Mouse (Mus musculus) heart, embryonic 14.5 days (tissue): ENCODE measurements around the gene Muc5ac. TPM values are rescaled to one million over a fixed set of nuclear protein-coding genes. Genes with fewer than 3 reads are reported as not detected.
A peak's percentile ranks its signal among the peaks of the same experiment; 100 is the strongest.

Source experiments
- ATAC-seq: fragments of 200-750 bp; cut with Nextera tagmentation; 2 replicates; pipeline ENCODE4 v1.8.0; 2017; ENCODE audit warnings: low read depth, moderate TSS enrichment; ENCODE audit not compliant: insufficient number of reproducible peaks, insufficient read depth, low FRiP score
- H3K27ac ChIP-seq, 2 experiments: fragments of 200-500 bp in 1 of 2; fragments of 300-500 bp in 1 of 2; sonication (generic) in 1 of 2; replicated peaks in 1 of 2; 2 replicates each; pipeline ENCODE4 v1.5.1; 2012 to 2014; ENCODE audit warnings: low read depth in 2 of 2, low read length in 2 of 2, control low read depth in 1 of 2, mild to moderate bottlenecking in 1 of 2, mixed read lengths in 1 of 2; ENCODE audit not compliant: control insufficient read depth in 1 of 2, insufficient read depth in 1 of 2
- H3K27me3 ChIP-seq: fragments of 300-500 bp; sonication (generic); 2 replicates; pipeline ENCODE4 v1.6.1; 2014; ENCODE audit warnings: mild to moderate bottlenecking, low read length, control low read depth; ENCODE audit not compliant: control insufficient read depth, insufficient read depth
- H3K36me3 ChIP-seq: fragments of 300-500 bp; sonication (generic); 2 replicates; pipeline ENCODE4 v1.6.1; 2014; ENCODE audit warnings: mild to moderate bottlenecking, control low read depth, low read length, mixed read lengths; ENCODE audit not compliant: control insufficient read depth, insufficient read depth
- H3K4me1 ChIP-seq, 2 experiments: fragments of 200-500 bp in 1 of 2; fragments of 300-500 bp in 1 of 2; sonication (generic) in 1 of 2; 2 replicates each; pipeline ENCODE4 v1.6.1; 2012 to 2014; ENCODE audit warnings: low read length in 2 of 2, control low read depth in 1 of 2, mixed read lengths in 1 of 2; ENCODE audit not compliant: control insufficient read depth in 2 of 2, insufficient read depth in 2 of 2
- H3K4me2 ChIP-seq: fragments of 300-500 bp; sonication (generic); 2 replicates; pipeline ENCODE4 v1.6.1; 2014; ENCODE audit warnings: mild to moderate bottlenecking, low read length
- H3K4me3 ChIP-seq, 2 experiments: fragments of 200-500 bp in 1 of 2; fragments of 300-500 bp in 1 of 2; sonication (generic) in 1 of 2; 2 replicates each; pipeline ENCODE4 v1.5.1; 2012 to 2014; ENCODE audit warnings: low read length in 2 of 2, mild to moderate bottlenecking in 2 of 2, control low read depth in 1 of 2, low read depth in 1 of 2, moderate library complexity in 1 of 2; ENCODE audit not compliant: control insufficient read depth in 1 of 2, insufficient read depth in 1 of 2
- H3K9ac ChIP-seq: fragments of 300-500 bp; sonication (generic); 2 replicates; pipeline ENCODE4 v1.6.1; 2014; ENCODE audit warnings: mild to moderate bottlenecking, low read length
- H3K9me3 ChIP-seq: fragments of 300-500 bp; sonication (generic); 2 replicates; pipeline ENCODE4 v1.6.1; 2016; ENCODE audit warnings: low read length, control low read depth; ENCODE audit not compliant: control insufficient read depth
- WGBS: fragments of 180-500 bp; shearing (Covaris S2); extraction: QIAGEN DNeasy Blood & Tissue Kit; methylation state at CpG from one replicate; pipeline ENCODE4 v1.1.7; 2014; 5-methylcytosine and 5-hydroxymethylcytosine counted together
- polyA plus RNA-seq: library from polyadenylated mRNA; unstranded; fragments of >200 nt; fragmentation: Nextera tagmentation; extraction: Ambion mirVana; gene quantifications from 2 replicates; pipeline ENCODE4 v1.2.1, GENCODE M21; 2014

Gene Muc5ac
- polyA plus RNA-seq, 1 experiment from 2014 or later = 0.07 TPM

DNA sequence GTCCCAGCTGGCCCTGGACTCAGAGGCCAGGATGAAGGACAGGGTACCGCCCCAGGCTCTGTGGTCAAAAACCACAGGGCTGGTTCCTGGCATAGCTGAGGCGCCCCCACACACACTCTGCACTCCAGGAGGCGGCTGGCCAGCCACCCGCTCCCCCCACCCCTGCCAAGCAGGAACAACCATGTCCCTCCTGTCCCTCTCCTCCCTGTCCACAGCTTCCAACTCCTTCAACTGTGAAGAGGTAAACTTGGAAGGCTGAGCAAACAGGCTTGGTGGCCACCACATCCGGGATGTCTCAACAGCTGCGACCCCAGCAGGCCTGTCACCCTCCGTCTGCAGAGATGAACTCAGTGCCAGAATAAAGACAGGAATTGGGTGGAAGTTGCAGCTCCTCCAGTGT is 47.2 kb downstream of the Muc5ac start:
- WGBS = 73% methylated on average over 7 of the region's 7 CpGs

DNA sequence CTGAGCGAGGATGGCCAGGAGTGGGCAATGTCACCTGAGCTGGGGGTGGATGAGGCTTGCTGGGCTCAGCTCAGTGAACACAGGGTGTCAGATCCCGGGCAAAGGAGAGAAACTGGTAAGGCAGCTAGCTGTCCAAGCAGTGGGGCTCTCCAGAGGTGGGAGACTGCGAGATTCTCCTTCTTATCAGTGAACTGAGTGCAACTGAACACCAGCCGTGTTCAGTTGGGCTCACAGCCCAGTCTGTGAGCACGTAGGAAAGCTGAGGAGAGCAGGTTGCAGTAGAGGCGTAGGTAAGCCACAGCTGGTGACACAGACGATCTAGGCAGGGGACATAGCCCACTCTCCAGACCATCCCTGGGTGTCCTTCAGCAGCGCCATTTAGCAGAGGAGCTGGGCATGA is 47.7 kb downstream of the Muc5ac start:
- WGBS = 34% methylated on average over 8 of the region's 8 CpGs
- no peak overlapping the region for H3K4me3 ChIP-seq
- no peaks in the 10 kb centered on the region; the same call in 1 of the 2 replicates for H3K27me3 ChIP-seq
- no peak for ATAC-seq
- no peaks in the 10 kb centered on the region for H3K36me3 ChIP-seq
- H3K27ac ChIP-seq = peak overlapping the region; percentile 14 to 37; a peak in 2 of 4 replicates
- H3K9ac ChIP-seq = no peak overlapping the region
- H3K9me3 ChIP-seq = no peaks in the 10 kb centered on the region
- peaks cover 32 to 34% of the 10 kb centered on the region in 2 experiments for H3K4me1 ChIP-seq
- no peak overlapping the region for H3K4me2 ChIP-seq

More for the DNA sequence above, 47.2 kb downstream of the Muc5ac start:
- no peaks in the 10 kb centered on the region for H3K36me3 ChIP-seq
- H3K27me3 ChIP-seq = no peaks in the 10 kb centered on the region; the same call in 1 of the 2 replicates
- H3K4me2 ChIP-seq = no peak overlapping the region
- H3K27ac ChIP-seq = peak overlapping the region in 1 of 2 experiments; percentile 37; a peak in 1 of 4 replicates
- ATAC-seq = no peak
- H3K9ac ChIP-seq = no peak overlapping the region
- peaks cover 32 to 34% of the 10 kb centered on the region in 2 experiments for H3K4me1 ChIP-seq
- no peaks in the 10 kb centered on the region for H3K9me3 ChIP-seq
- H3K4me3 ChIP-seq = no peak overlapping the region

- no peaks in the 10 kb centered on the region for H3K36me3 ChIP-seq
- H3K4me3 ChIP-seq = no peak within 1 kb of the TSS
- H3K4me1 ChIP-seq = peaks cover 32 to 34% of the 10 kb centered on the region in 2 experiments
- H3K9ac ChIP-seq = no peak within 1 kb of the TSS
- WGBS = 56% methylated on average over 5 of the region's 5 CpGs
- H3K27ac ChIP-seq = no peak within 1 kb of the TSS
- H3K4me2 ChIP-seq = no peak within 1 kb of the TSS
- H3K27me3 ChIP-seq = no peaks in the 10 kb centered on the region; the same call in 1 of the 2 replicates
- H3K9me3 ChIP-seq = no peaks in the 10 kb centered on the region
- peak; percentile 36; the same call in 1 of the 2 replicates for ATAC-seq
These were observed 50.0 kb downstream of the Muc5ac start, which contains the start of gene Muc5b for GRCm38 (mm10) chr7:141838779-141839178. Muc5b (plus strand) TSS chr7:141839070.

GRCm38 (mm10) chr7:141840354-141840753 is 51.6 kb downstream of the Muc5ac start:
- no peak for ATAC-seq
- Histone ChIP-seq H3K27ac (no peak overlapping the region), H3K4me1 (peaks cover 32 to 34% of the 10 kb centered on the region in 2 experiments), H3K4me2 (no peak overlapping the region), H3K9me3 (no peaks in the 10 kb centered on the region), H3K4me3 (no peak overlapping the region), H3K27me3 (peaks cover 5% of the 10 kb centered on the region), H3K36me3 (no peaks in the 10 kb centered on the region), H3K9ac (no peak overlapping the region)
- 83% methylated on average over 10 of the region's 10 CpGs for WGBS

- Histone ChIP-seq H3K9me3 (no peaks in the 10 kb centered on the region), H3K9ac (no peak overlapping the region), H3K4me1 (no peaks in the 10 kb centered on the region), H3K27me3 (no peaks in the 10 kb centered on the region), H3K36me3 (no peaks in the 10 kb centered on the region), H3K4me2 (no peak overlapping the region), H3K27ac (no peak overlapping the region), H3K4me3 (no peak overlapping the region)
- 72% methylated on average over 4 of the region's 4 CpGs for WGBS
- no peak for ATAC-seq
These were observed 72.3 kb downstream of the Muc5ac start for GRCm38 (mm10) chr7:141861046-141861445.

Other genes with a start within 250 kb of the Muc5ac start
- gene Chid1, start 249.1 kb upstream of the Muc5ac start, polyA plus RNA-seq = 32.5 and 33.3 TPM in 2 replicates
- gene Ap2a2, start 226.8 kb upstream of the Muc5ac start, polyA plus RNA-seq = 48.1 and 49.9 TPM in 2 replicates
- 0.09 and 0.11 TPM in 2 replicates for gene Muc6, start 133.7 kb upstream of the Muc5ac start, polyA plus RNA-seq
- gene Muc2, start 98.6 kb upstream of the Muc5ac start, polyA plus RNA-seq = 0.20 and 0.31 TPM in 2 replicates
- 0.04 TPM in 2 replicates for gene Muc5b, start 50.1 kb downstream of the Muc5ac start, polyA plus RNA-seq
- gene Tollip, start 129.5 kb downstream of the Muc5ac start, polyA plus RNA-seq = 41.5 and 41.7 TPM in 2 replicates
- gene Brsk2, start 160.8 kb downstream of the Muc5ac start, polyA plus RNA-seq = 0.27 and 0.69 TPM in 2 replicates